8 mouse cellular contexts compared by ENCODE assay signal in the genomic region with DNA sequence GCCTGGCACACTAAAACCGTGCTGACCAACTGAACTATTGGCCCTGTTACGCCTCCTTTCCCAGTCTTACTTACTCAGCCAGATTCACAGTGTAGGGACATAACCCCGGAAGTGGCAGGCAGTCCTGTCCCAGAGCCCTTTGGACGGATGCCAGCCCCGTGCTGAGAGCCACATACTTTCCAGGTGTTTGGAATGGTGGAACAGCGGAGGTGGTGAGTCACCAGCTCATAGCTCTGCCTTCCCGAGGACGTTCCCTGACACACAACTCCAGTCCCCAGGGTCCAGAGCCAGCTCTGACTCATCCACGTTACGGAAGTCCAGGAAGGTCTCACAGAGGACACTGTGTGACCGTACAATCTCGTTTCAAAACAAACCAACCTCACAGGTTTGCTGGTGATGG.
DNase-seq lines count a peak whose midpoint lies in the region; ATAC-seq and TF ChIP-seq lines count a peak whose summit lies in the region.
"Had no signal": no experiment of that assay in that cellular context is flagged by ENCODE, and none has a peak within 500 bp of the region (broad histone marks: within the 10 kb centered on the region; RNA-seq: fewer than 3 reads in every experiment).

No protein-coding gene starts in this region.

- H3K27ac ChIP-seq in heart, embryonic 10.5 days = peak overlapping the region; percentile 72
- peak overlapping the region; percentile 23 for H3K27ac ChIP-seq in stomach, embryonic 16.5 days (ENCODE audit: low read length)
- no peak overlapping the region for H3K27ac ChIP-seq in hindbrain, embryonic 11.5 days (ENCODE audit: low read depth, low read length)
- H3K27ac ChIP-seq in midbrain, postnatal 0 days (ENCODE audit: low read depth, low read length) = no peak overlapping the region
- no peak overlapping the region for H3K27ac ChIP-seq in forebrain, postnatal 0 days (ENCODE audit: low read depth, low read length)
- H3K27ac ChIP-seq: liver, embryonic 13.5 days had no signal

- no peaks in the 10 kb centered on the region for H3K9me3 ChIP-seq in heart, embryonic 10.5 days
- no peaks in the 10 kb centered on the region for H3K9me3 ChIP-seq in stomach, embryonic 16.5 days (replicated peaks; ENCODE audit: control insufficient read depth, low read length)
- H3K9me3 ChIP-seq in hindbrain, embryonic 11.5 days (ENCODE audit: control insufficient read depth, low read length) = no peaks in the 10 kb centered on the region
- no peaks in the 10 kb centered on the region for H3K9me3 ChIP-seq in midbrain, postnatal 0 days (ENCODE audit: low read length)
- no peaks in the 10 kb centered on the region for H3K9me3 ChIP-seq in forebrain, postnatal 0 days (ENCODE audit: low read length)
- H3K9me3 ChIP-seq: liver, embryonic 13.5 days had no signal

- 41% methylated on average over 12 of the region's 12 CpGs for WGBS in heart, embryonic 10.5 days
- WGBS in stomach, embryonic 16.5 days = 53% methylated on average over 12 of the region's 12 CpGs
- 85% methylated on average over 12 of the region's 12 CpGs for WGBS in hindbrain, embryonic 11.5 days
- 84% methylated on average over 12 of the region's 12 CpGs for WGBS in midbrain, postnatal 0 days
- WGBS in forebrain, postnatal 0 days = 76% methylated on average over 12 of the region's 12 CpGs

- H3K36me3 ChIP-seq in heart, embryonic 10.5 days = no peaks in the 10 kb centered on the region
- no peaks in the 10 kb centered on the region for H3K36me3 ChIP-seq in stomach, embryonic 16.5 days (ENCODE audit: control insufficient read depth, insufficient read depth, low read length)
- no peaks in the 10 kb centered on the region for H3K36me3 ChIP-seq in hindbrain, embryonic 11.5 days (ENCODE audit: control insufficient read depth, insufficient read depth, low read length)
- H3K36me3 ChIP-seq in midbrain, postnatal 0 days (ENCODE audit: insufficient read depth, low read length) = no peaks in the 10 kb centered on the region
- H3K36me3 ChIP-seq in forebrain, postnatal 0 days (ENCODE audit: insufficient read depth) = no peaks in the 10 kb centered on the region
- H3K36me3 ChIP-seq: liver, embryonic 13.5 days had no signal

- no peaks in the 10 kb centered on the region for H3K27me3 ChIP-seq in heart, embryonic 10.5 days (ENCODE audit: insufficient read depth, poor library complexity, severe bottlenecking)
- H3K27me3 ChIP-seq in stomach, embryonic 16.5 days (ENCODE audit: control insufficient read depth, insufficient read depth, low read length) = no peaks in the 10 kb centered on the region
- H3K27me3 ChIP-seq in hindbrain, embryonic 11.5 days (ENCODE audit: control insufficient read depth, insufficient read depth, low read length) = no peaks in the 10 kb centered on the region
- no peaks in the 10 kb centered on the region for H3K27me3 ChIP-seq in midbrain, postnatal 0 days (ENCODE audit: insufficient read depth, low read length)
- no peaks in the 10 kb centered on the region for H3K27me3 ChIP-seq in forebrain, postnatal 0 days (ENCODE audit: insufficient read depth, low read length)
- H3K27me3 ChIP-seq: liver, embryonic 13.5 days had no signal

- no peak overlapping the region for H3K4me2 ChIP-seq in stomach, embryonic 16.5 days (ENCODE audit: low read depth, low read length)
- H3K4me2 ChIP-seq in hindbrain, embryonic 11.5 days (replicated peaks; ENCODE audit: low read depth, low read length) = no peak overlapping the region
- H3K4me2 ChIP-seq in midbrain, postnatal 0 days (ENCODE audit: low read depth, low read length, poor library complexity, severe bottlenecking) = no peak overlapping the region
- H3K4me2 ChIP-seq in forebrain, postnatal 0 days (ENCODE audit: low read depth) = no peak overlapping the region
- H3K4me2 ChIP-seq: liver, embryonic 13.5 days had no signal

- ATAC-seq in stomach, embryonic 16.5 days (ENCODE audit: insufficient read depth, low FRiP score) = peak; percentile 89
- no peak for ATAC-seq in hindbrain, embryonic 11.5 days (ENCODE audit: low FRiP score)
- ATAC-seq in midbrain, postnatal 0 days (ENCODE audit: low FRiP score) = no peak
- no peak for ATAC-seq in forebrain, postnatal 0 days

- DNase-seq in adrenal gland, postnatal 14 days = peak; percentile 95
- peak; percentile 86 for DNase-seq in heart, embryonic 10.5 days (ENCODE audit: low spot score)
- DNase-seq in kidney, postnatal 14 days = peak; percentile 93
- no peak for DNase-seq in hindbrain, embryonic 11.5 days (ENCODE audit: low spot score)
- DNase-seq in midbrain, postnatal 0 days (ENCODE audit: low spot score) = no peak
- DNase-seq in forebrain, postnatal 0 days = no peak
- DNase-seq: liver, embryonic 13.5 days had no signal

- TF ChIP-seq CTCF in midbrain, postnatal 0 days (IDR thresholded peaks at IDR 0.05) = no peak
- TF ChIP-seq CTCF in forebrain, postnatal 0 days (IDR thresholded peaks at IDR 0.05; ENCODE audit: low read depth) = no peak

- H3K4me3 ChIP-seq in heart, embryonic 10.5 days = no peak overlapping the region
- no peak overlapping the region for H3K4me3 ChIP-seq in stomach, embryonic 16.5 days (replicated peaks; ENCODE audit: low read length)
- H3K4me3 ChIP-seq in hindbrain, embryonic 11.5 days (ENCODE audit: low read depth, low read length) = no peak overlapping the region
- no peak overlapping the region for H3K4me3 ChIP-seq in midbrain, postnatal 0 days (ENCODE audit: low read depth, low read length)
- no peak overlapping the region for H3K4me3 ChIP-seq in forebrain, postnatal 0 days (ENCODE audit: low read depth, low read length)
- H3K4me3 ChIP-seq: liver, embryonic 13.5 days had no signal

- H3K4me1 ChIP-seq in heart, embryonic 10.5 days = peaks cover 37% of the 10 kb centered on the region
- peaks cover 11% of the 10 kb centered on the region for H3K4me1 ChIP-seq in stomach, embryonic 16.5 days (ENCODE audit: control insufficient read depth, insufficient read depth, low read length)
- H3K4me1 ChIP-seq in hindbrain, embryonic 11.5 days (replicated peaks; ENCODE audit: control insufficient read depth, insufficient read depth, low read length) = peaks cover 9% of the 10 kb centered on the region
- H3K4me1 ChIP-seq in midbrain, postnatal 0 days (ENCODE audit: insufficient read depth, low read length) = no peaks in the 10 kb centered on the region
- H3K4me1 ChIP-seq in forebrain, postnatal 0 days (ENCODE audit: insufficient read depth) = no peaks in the 10 kb centered on the region; the same call in 1 of the 2 replicates

- H3K9ac ChIP-seq in stomach, embryonic 16.5 days (ENCODE audit: low read length) = no peak overlapping the region
- no peak overlapping the region for H3K9ac ChIP-seq in hindbrain, embryonic 11.5 days (ENCODE audit: low read depth, low read length)
- H3K9ac ChIP-seq in midbrain, postnatal 0 days (replicated peaks; ENCODE audit: low read length, poor library complexity, severe bottlenecking) = no peak overlapping the region
- H3K9ac ChIP-seq in forebrain, postnatal 0 days = no peak overlapping the region
- H3K9ac ChIP-seq: liver, embryonic 13.5 days had no signal

Comparison
In these comparisons a context has a peak if more than half of its experiments do, and no peak if none do; other contexts are left out.
1. DNase-seq: peak in adrenal gland, postnatal 14 days (single experiment), heart, embryonic 10.5 days (single experiment) and kidney, postnatal 14 days (single experiment); none in hindbrain, embryonic 11.5 days (single experiment), midbrain, postnatal 0 days (single experiment) and forebrain, postnatal 0 days (single experiment).
2. H3K27ac ChIP-seq: peak in heart, embryonic 10.5 days (single experiment) and stomach, embryonic 16.5 days (single experiment); none in hindbrain, embryonic 11.5 days (single experiment), midbrain, postnatal 0 days (single experiment) and forebrain, postnatal 0 days (single experiment).